Mouse (Mus musculus) CD8-positive naive resting alpha-beta T cell, adult 57 days (primary cell): Measurements from ENCODE around the gene Ppfia2. TPM values are rescaled to one million over a fixed set of nuclear protein-coding genes. Genes with fewer than 3 reads are reported as not detected.

Source experiments
- total RNA-seq: library from RNA; stranded (reverse); gene quantifications from one replicate; pipeline ENCODE4 v1.2.4, GENCODE M21; 2023

The Ppfia2 gene
- not detected for total RNA-seq

GRCm38 (mm10) chr10:106469855-106470532 is at the start of gene Ppfia2:
TSS of gene Ppfia2 (plus strand) at chr10:106470339.

